Mouse (Mus musculus) forebrain, embryonic 12.5 days (tissue): ENCODE data around the gene Lemd2. TPM values are rescaled to one million over a fixed set of nuclear protein-coding genes. Genes with fewer than 3 reads are reported as not detected.

Source experiments
- ATAC-seq: fragments of 200-750 bp; cut with Nextera tagmentation; 2 replicates; pipeline ENCODE4 v1.8.0; 2017; ENCODE audit warnings: moderate TSS enrichment; ENCODE audit not compliant: low FRiP score
- H3K27ac ChIP-seq: fragments of 300-500 bp; sonication (generic); 2 replicates; pipeline ENCODE4 v1.5.1; 2016; ENCODE audit warnings: mild to moderate bottlenecking
- H3K27me3 ChIP-seq: fragments of 300-500 bp; sonication (generic); 2 replicates; pipeline ENCODE4 v1.6.1; 2016; ENCODE audit warnings: mild to moderate bottlenecking
- H3K36me3 ChIP-seq: fragments of 300-500 bp; sonication (generic); replicated peaks from 2 replicates; pipeline ENCODE4 v1.6.1; 2016; ENCODE audit warnings: mild to moderate bottlenecking
- H3K4me1 ChIP-seq: fragments of 300-500 bp; sonication (generic); 2 replicates; pipeline ENCODE4 v1.6.1; 2016
- H3K4me2 ChIP-seq: fragments of 300-500 bp; sonication (generic); 2 replicates; pipeline ENCODE4 v1.6.1; 2016; ENCODE audit warnings: mild to moderate bottlenecking, moderate library complexity
- H3K4me3 ChIP-seq: fragments of 300-500 bp; sonication (generic); replicated peaks from 2 replicates; pipeline ENCODE4 v1.5.1; 2016; ENCODE audit warnings: mild to moderate bottlenecking
- H3K9ac ChIP-seq: fragments of 300-500 bp; sonication (generic); 2 replicates; pipeline ENCODE4 v1.6.1; 2016; ENCODE audit warnings: mild to moderate bottlenecking
- H3K9me3 ChIP-seq: fragments of 300-500 bp; sonication (generic); 2 replicates; pipeline ENCODE4 v1.6.1; 2016
- WGBS: fragments of 180-500 bp; shearing (Covaris S2); methylation state at CpG from one replicate; pipeline ENCODE4 v1.1.7; 2016; 5-methylcytosine and 5-hydroxymethylcytosine counted together
- polyA plus RNA-seq: library from polyadenylated mRNA; unstranded; fragments of >200 nt; fragmentation: Nextera tagmentation; extraction: Ambion mirVana; gene quantifications from 2 replicates; pipeline ENCODE4 v1.2.1, GENCODE M21; 2016

The Lemd2 gene
- polyA plus RNA-seq, 1 experiment from 2014 or later: 30.8 TPM

- no peak overlapping the region for H3K27ac ChIP-seq
- no peaks in the 10 kb centered on the region for H3K4me1 ChIP-seq
- no peaks in the 10 kb centered on the region for H3K36me3 ChIP-seq
- H3K27me3 ChIP-seq: no peaks in the 10 kb centered on the region
- no peak for ATAC-seq
- no peak overlapping the region for H3K4me3 ChIP-seq
- no peak overlapping the region for H3K9ac ChIP-seq
- WGBS: 77% methylated on average over 6 of the region's 6 CpGs
- no peaks in the 10 kb centered on the region for H3K9me3 ChIP-seq
- H3K4me2 ChIP-seq: no peak overlapping the region
Measured at GRCm38 (mm10) chr17:27166901-27167300, 37.4 kb downstream of the Lemd2 start.

GRCm38 (mm10) chr17:27165054-27165773 lies 39.1 kb downstream of the Lemd2 start:
- peaks cover 3% of the 10 kb centered on the region; the same call in 1 of the 2 replicates for H3K27me3 ChIP-seq
- H3K9ac ChIP-seq: no peak overlapping the region
- ATAC-seq: no peak
- H3K9me3 ChIP-seq: no peaks in the 10 kb centered on the region
- no peaks in the 10 kb centered on the region for H3K4me1 ChIP-seq
- no peaks in the 10 kb centered on the region for H3K36me3 ChIP-seq
- WGBS: 64% methylated on average over 8 of the region's 8 CpGs
- H3K4me2 ChIP-seq: no peak overlapping the region
- H3K4me3 ChIP-seq: no peak overlapping the region
- H3K27ac ChIP-seq: no peak overlapping the region

DNA sequence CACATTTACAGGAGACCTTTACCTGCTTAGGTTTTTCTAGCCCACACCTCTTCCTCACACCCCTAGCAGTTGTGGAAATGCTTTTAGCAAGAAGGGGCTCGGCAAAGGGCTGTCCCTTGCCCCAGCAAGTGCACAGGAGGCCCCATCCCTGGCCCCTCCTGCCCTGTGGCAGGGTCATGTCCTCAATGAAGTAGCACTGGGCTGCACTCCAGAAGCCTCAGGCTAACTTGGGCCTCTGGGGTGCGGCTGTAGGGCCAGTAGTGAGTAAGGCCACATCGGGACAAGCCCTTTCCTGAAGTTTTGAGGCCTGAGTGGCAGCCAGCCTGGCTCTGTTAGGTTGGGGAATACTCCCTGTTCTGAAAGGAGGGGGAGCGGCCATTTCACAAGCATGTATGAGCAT lies 43.4 kb downstream of the Lemd2 start:
- no peak for ATAC-seq
- Histone ChIP-seq H3K36me3 (no peaks in the 10 kb centered on the region), H3K9me3 (no peaks in the 10 kb centered on the region), H3K4me2 (no peak overlapping the region), H3K27ac (no peak overlapping the region), H3K9ac (no peak overlapping the region), H3K4me3 (no peak overlapping the region), H3K27me3 (peaks cover 3% of the 10 kb centered on the region; the same call in 1 of the 2 replicates), H3K4me1 (no peaks in the 10 kb centered on the region)
- 76% methylated on average over 4 of the region's 4 CpGs for WGBS

DNA sequence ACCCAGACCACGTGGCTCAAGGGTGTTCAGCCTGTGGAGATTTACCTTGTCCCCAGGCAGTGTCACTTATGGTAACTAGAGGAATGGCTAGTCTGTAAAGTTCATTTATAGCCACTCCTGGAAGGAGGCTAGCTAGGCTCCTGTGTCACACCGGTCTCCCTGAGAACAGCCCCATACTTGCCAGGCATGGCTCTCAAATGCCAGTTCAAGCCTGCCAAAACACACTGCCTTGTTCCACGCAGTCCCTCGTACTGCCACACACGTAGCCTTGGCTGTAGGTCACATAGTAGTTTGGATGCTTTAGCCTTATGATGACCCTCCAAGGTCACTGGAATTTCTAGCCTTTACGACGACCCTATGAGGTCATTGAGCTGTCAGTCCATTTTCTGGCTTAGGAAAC lies 45.1 kb downstream of the Lemd2 start:
- Histone ChIP-seq H3K4me2 (no peak overlapping the region), H3K27ac (no peak overlapping the region), H3K9ac (no peak overlapping the region), H3K36me3 (no peaks in the 10 kb centered on the region), H3K27me3 (peaks cover 3% of the 10 kb centered on the region; the same call in 1 of the 2 replicates), H3K4me1 (no peaks in the 10 kb centered on the region), H3K4me3 (no peak overlapping the region), H3K9me3 (no peaks in the 10 kb centered on the region)
- 76% methylated on average over 7 of the region's 7 CpGs for WGBS
- no peak for ATAC-seq

DNA sequence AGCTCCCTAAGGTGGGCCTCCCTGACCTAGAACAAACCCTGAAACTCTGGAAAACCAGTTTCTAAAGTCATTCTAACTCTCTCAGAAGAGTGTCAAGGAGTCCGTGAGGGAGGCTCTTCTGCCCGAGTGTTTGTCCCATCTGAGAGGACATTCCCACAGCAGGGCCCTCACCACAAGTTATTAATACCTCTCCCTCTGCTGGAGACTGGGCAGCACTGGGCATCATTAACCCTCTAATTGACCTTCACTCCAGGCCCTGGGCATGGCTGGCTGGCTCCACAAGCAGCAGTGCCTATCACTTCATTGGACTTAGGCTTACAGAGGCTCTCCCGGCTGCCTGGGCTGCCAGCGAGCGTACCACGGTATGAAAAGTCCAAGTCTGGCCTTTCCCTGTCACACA lies 45.8 kb downstream of the Lemd2 start:
- 0 out of 2 replicates have a peak, but pooled peaks cover 2% of the 10 kb centered on the region for H3K4me1 ChIP-seq
- no peak overlapping the region for H3K4me3 ChIP-seq
- ATAC-seq: no peak
- WGBS: 84% methylated on average over 6 of the region's 6 CpGs
- peaks cover 6% of the 10 kb centered on the region; the same call in 1 of the 2 replicates for H3K27me3 ChIP-seq
- no peaks in the 10 kb centered on the region for H3K36me3 ChIP-seq
- H3K9ac ChIP-seq: no peak overlapping the region
- no peaks in the 10 kb centered on the region for H3K9me3 ChIP-seq
- H3K4me2 ChIP-seq: no peak overlapping the region
- H3K27ac ChIP-seq: no peak overlapping the region

GRCm38 (mm10) chr17:27155752-27156151 lies 48.5 kb downstream of the Lemd2 start:
- WGBS: 89% methylated on average over 8 of the region's 8 CpGs
- no peak overlapping the region for H3K27ac ChIP-seq
- H3K36me3 ChIP-seq: no peaks in the 10 kb centered on the region

DNA sequence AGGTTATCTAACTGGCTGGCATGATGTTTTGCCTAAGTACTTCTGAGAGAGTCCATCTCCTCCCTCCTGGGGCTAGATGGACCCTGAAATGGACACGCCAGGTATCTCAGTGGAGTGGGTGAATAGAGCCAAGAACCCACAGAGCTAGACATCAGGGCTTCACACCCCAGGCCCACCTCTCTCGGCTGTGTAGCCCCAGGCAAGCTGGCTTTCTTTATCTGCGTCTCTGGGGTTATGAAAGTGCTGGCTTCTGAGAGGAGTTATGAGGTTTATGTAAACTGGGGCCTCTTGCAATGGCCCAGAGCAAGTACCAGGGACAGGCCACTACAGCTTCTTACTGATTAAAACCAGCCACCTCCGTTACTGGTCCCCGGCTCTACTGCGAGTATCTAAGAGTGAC lies 49.4 kb downstream of the Lemd2 start:
- ATAC-seq: no peak
- H3K36me3 ChIP-seq: no peaks in the 10 kb centered on the region
- H3K27ac ChIP-seq: no peak overlapping the region
- H3K4me2 ChIP-seq: no peak overlapping the region
- 0 out of 2 replicates have a peak, but pooled peaks cover 5% of the 10 kb centered on the region for H3K4me1 ChIP-seq
- WGBS: 81% methylated on average over 6 of the region's 6 CpGs
- no peaks in the 10 kb centered on the region for H3K9me3 ChIP-seq
- no peak overlapping the region for H3K4me3 ChIP-seq
- no peak overlapping the region for H3K9ac ChIP-seq
- H3K27me3 ChIP-seq: peaks cover 3% of the 10 kb centered on the region; the same call in 1 of the 2 replicates

More at GRCm38 (mm10) chr17:27155752-27156151, 48.5 kb downstream of the Lemd2 start:
- H3K4me1 ChIP-seq: 0 out of 2 replicates have a peak, but pooled peaks cover 5% of the 10 kb centered on the region
- H3K27me3 ChIP-seq: peaks cover 3% of the 10 kb centered on the region; the same call in 1 of the 2 replicates
- no peak overlapping the region for H3K4me3 ChIP-seq
- H3K9me3 ChIP-seq: no peaks in the 10 kb centered on the region
- H3K9ac ChIP-seq: no peak overlapping the region
- ATAC-seq: no peak
- H3K4me2 ChIP-seq: no peak overlapping the region

GRCm38 (mm10) chr17:27154256-27154655 lies 50.0 kb downstream of the Lemd2 start:
- 87% methylated on average over 14 of the region's 14 CpGs for WGBS
- no peaks in the 10 kb centered on the region for H3K36me3 ChIP-seq
- peaks cover 3% of the 10 kb centered on the region; the same call in 1 of the 2 replicates for H3K27me3 ChIP-seq
- no peak for ATAC-seq
- 0 out of 2 replicates have a peak, but pooled peaks cover 5% of the 10 kb centered on the region for H3K4me1 ChIP-seq
- H3K27ac ChIP-seq: 0 out of 2 replicates have a peak overlapping the region, but pooled peaks have one; percentile 31
- no peak overlapping the region for H3K9ac ChIP-seq
- H3K9me3 ChIP-seq: no peaks in the 10 kb centered on the region
- no peak overlapping the region for H3K4me2 ChIP-seq
- H3K4me3 ChIP-seq: no peak overlapping the region

- no peak overlapping the region for H3K9ac ChIP-seq
Measured at GRCm38 (mm10) chr17:27153773-27154193, 50.5 kb downstream of the Lemd2 start.

DNA sequence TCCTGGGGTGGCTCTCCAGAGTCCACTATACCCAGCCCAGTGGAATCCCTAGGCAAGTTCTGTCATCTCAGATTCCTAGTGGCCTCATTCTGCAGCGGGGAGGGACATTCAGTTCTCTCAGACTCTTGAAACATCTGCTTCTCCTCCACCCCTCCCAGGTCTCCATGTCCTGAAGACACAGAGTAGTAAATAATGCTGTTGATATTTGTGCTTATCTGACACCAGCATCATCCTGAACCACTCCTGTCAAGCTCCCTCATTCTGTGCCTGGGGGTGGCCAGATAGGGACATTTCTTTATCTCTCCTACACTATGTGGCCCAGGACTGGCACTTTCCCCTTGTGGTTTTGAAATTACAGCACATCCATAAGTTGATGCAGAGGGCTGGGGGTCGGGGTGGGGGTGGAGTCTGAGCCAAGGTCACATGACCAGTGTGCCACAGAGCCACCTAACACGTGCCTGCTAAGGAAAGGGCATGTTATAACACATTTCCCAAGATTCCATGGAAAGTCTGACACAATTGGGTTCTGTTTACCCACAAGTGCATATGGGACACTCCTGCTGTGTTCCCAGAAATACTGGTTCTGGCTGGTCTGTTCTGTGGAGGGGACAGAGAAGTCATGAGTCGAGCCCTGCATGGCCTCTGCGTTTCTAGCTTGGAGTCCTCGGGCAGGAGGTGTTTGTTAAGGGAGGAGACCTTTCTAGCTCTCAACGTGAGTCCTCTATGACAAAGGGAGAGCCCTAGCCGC lies 51.1 kb downstream of the Lemd2 start:
- ATAC-seq: no peak
- no peak overlapping the region for H3K27ac ChIP-seq
- H3K9ac ChIP-seq: no peak overlapping the region
- H3K4me1 ChIP-seq: peaks cover 14% of the 10 kb centered on the region; the same call in 1 of the 2 replicates
- 72% methylated on average over 8 of the region's 8 CpGs for WGBS
- no peaks in the 10 kb centered on the region for H3K36me3 ChIP-seq
- no peak overlapping the region for H3K4me3 ChIP-seq
- H3K27me3 ChIP-seq: peaks cover 3% of the 10 kb centered on the region; the same call in 1 of the 2 replicates
- H3K4me2 ChIP-seq: no peak overlapping the region
- no peaks in the 10 kb centered on the region for H3K9me3 ChIP-seq

More at GRCm38 (mm10) chr17:27153773-27154193, 50.5 kb downstream of the Lemd2 start:
- no peak overlapping the region for H3K4me3 ChIP-seq
- 78% methylated on average over 9 of the region's 9 CpGs for WGBS
- H3K36me3 ChIP-seq: no peaks in the 10 kb centered on the region
- peaks cover 9% of the 10 kb centered on the region; the same call in 1 of the 2 replicates for H3K4me1 ChIP-seq
- no peak overlapping the region for H3K4me2 ChIP-seq
- H3K27me3 ChIP-seq: peaks cover 3% of the 10 kb centered on the region; the same call in 1 of the 2 replicates
- ATAC-seq: no peak
- no peaks in the 10 kb centered on the region for H3K9me3 ChIP-seq
- H3K27ac ChIP-seq: 0 out of 2 replicates have a peak overlapping the region, but pooled peaks have one; percentile 31

DNA sequence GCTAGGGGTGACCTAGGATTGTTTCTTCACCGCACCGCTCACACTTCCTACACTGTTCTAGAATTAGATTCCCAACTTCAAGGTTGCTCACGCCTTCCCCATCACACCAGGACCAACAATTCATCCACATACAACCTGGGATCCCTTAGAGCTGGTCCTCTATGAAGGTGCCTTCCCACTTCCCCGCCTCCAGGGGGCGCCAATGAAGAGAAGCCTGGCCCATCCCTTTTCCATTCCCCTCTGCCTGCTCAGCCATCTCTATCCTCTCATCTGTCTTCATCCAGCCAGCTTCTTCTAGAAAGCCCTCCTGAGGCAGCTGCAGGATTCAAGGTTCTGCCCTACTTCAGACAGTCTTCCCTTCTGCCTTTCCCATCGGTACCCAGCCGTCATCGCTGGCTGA lies 52.9 kb downstream of the Lemd2 start:
- Histone ChIP-seq H3K36me3 (no peaks in the 10 kb centered on the region), H3K9me3 (no peaks in the 10 kb centered on the region), H3K4me1 (peaks cover 17% of the 10 kb centered on the region; the same call in 1 of the 2 replicates), H3K4me3 (no peak overlapping the region), H3K9ac (no peak overlapping the region), H3K4me2 (no peak overlapping the region), H3K27ac (no peak overlapping the region), H3K27me3 (0 out of 2 replicates have a peak, but pooled peaks cover 3% of the 10 kb centered on the region)
- ATAC-seq: no peak
- WGBS: 71% methylated on average over 8 of the region's 8 CpGs

GRCm38 (mm10) chr17:27150871-27151270 lies 53.4 kb downstream of the Lemd2 start:
- Histone ChIP-seq H3K4me3 (no peak overlapping the region), H3K27me3 (0 out of 2 replicates have a peak, but pooled peaks cover 3% of the 10 kb centered on the region), H3K9me3 (no peaks in the 10 kb centered on the region), H3K36me3 (no peaks in the 10 kb centered on the region), H3K4me1 (peaks cover 21% of the 10 kb centered on the region; the same call in 1 of the 2 replicates), H3K4me2 (no peak overlapping the region), H3K27ac (no peak overlapping the region), H3K9ac (no peak overlapping the region)
- no peak for ATAC-seq
- 80% methylated on average over 7 of the region's 7 CpGs for WGBS
